Mouse (Mus musculus) heart, adult 2 months (tissue): ENCODE data around the gene Prdm16.

Experiments used
- CTCF ChIP-seq: fragments of 200-600 bp; IDR thresholded peaks from 2 replicates; pipeline ENCODE4 v1.8.1; 2022; ENCODE audit warnings: antibody characterized with exemption, mild to moderate bottlenecking, moderate library complexity
- EP300 ChIP-seq: fragments of 200-500 bp; IDR thresholded peaks from 2 replicates; pipeline ENCODE4 v1.6.1; 2011; ENCODE audit warnings: low read depth, low read length, control low read depth; ENCODE audit not compliant: insufficient read depth
- POLR2A ChIP-seq: fragments of 200-500 bp; IDR thresholded peaks from 2 replicates; pipeline ENCODE4 v1.6.1; 2011; ENCODE audit warnings: mild to moderate bottlenecking, low read depth, low read length, control low read depth; ENCODE audit not compliant: insufficient read depth

DNA sequence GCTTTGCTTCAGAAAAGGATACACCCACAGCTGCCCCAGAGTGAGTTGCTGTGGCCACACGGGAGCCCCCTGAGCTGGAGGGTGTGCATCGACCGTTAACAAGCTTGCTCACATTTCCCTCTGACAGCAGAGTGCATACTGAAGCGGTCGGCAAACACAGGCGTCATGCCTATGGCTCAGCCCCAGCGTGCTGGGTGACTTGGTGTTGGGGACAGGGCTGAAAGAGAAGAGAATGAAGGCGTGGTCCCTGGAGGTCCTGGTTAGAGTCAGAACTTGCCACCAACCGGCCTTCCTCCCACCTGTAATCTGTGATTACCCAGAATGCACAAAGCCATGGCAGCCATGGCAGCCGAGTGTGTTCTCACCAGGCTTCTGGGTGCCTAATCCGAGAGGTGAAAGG, 277.9 kb downstream of the Prdm16 start:
- TF ChIP-seq POLR2A (no peak), EP300 (no peak), CTCF (no peak)
